Mouse (Mus musculus): Measurements from ENCODE around the gene Vgll4.

Gene Vgll4

DNA sequence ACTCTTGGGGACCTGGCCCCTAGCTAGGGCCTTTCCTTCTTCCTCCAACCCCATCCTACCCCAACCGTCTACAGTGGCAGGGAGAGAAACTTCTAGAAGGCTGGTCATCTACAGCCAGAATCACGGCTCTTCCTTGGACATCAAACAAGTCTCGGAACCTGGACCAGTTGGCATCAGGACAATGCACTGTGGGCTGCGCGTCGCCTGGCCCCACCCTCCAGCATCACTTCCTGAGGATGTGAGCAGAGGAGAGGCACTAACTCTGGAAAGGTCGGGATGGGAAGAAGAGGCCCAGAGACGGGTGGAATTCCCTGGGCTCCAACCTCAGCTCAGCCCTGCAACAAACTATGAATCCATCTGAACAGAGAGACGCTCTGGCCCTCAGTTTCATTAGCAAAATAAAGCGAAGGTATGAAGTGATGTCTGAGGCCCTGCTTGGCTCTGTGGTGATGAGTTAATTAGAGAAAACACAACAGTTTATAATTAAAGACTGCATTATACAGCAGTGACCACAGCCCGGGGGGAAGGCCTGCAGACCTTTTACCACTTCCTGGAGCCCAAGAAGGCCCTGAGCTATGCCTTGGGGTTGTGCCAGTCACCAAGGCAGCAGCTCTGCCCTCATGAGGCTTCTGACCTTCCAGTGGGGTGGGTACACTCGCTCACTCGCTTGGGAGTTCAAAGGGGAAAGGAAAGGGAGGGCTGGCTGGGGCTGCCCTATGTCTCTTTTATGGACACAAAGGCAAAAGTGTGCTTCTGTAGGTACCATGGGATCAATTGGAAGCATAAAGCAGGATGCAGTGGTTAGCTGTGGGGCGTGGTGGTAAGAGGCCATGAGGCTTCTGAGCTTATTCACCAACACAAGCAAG, 51.8 kb downstream of the Vgll4 start:
- DNase-seq (ENCODE audit: low spot score), result no peak

DNA sequence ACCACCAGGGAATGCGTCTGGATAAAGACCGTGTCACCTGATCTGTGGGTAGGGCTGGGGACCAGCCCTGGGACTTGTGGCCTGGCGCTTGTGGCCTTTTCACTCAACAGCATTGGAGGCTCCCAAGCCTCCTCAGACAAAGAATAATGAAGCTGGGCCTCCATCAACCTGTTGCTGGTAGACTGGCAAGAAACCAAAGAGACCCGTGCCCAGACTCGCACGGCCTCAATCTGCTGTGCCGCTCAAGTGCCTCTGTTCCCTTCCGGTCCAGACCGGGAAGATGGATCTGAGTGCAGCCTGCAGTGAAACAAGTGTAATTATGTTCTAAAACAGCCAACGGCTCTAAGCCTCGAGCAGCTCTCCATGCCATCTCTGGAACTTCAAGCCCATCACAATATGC, 52.7 kb downstream of the Vgll4 start:
- DNase-seq (ENCODE audit: low spot score), result no peak

DNA sequence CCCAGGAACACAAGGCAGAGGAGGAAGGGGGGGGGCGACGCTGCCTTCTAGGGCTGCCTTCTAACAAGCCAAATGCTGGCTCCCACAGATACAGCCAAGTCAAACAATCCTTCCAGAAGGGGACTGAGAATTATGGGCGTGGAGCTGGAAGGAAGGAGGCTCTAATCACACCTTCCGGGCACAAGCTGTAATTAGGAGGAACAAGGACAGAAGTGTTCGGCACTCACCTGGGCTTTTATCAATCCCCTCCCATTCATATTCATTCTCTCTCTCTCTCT, 53.1 kb downstream of the Vgll4 start:
- DNase-seq (ENCODE audit: low spot score), result no peak

DNA sequence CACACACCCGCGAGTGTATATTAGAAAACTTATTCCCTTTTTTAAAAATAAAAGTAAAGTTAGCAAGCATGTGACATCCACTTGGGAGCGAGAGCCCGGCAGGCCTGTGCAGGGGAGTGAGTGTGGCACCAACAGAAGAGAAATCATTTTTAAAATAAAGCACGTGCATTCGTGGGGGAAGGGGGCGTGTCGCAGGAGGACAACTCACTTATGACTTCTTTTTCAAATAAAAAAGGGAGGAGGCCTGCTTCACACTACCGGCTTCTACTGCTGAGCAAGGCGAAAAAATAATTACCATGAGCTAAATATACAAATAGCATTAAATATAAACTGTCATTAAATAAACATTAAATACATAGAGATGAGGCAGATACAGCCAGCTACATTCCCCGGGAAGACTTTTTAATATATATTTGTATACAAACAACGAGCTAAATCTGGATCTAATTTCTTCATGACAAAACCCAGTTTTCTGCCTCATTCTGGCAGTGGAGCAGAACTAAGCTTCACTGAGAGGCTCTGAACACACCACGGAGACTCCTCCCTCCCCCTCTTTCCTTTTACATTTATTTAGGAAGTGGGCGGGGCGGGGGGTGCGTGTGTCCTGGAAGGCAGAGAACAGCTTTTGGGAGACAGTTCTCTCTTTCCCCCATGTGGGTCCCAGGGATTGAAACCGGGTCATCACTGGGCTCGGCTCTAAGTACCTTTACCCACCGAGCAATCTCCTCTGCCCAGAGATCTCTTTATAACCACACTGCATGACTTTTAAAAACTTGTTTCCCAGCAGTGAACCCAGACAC, 53.7 kb downstream of the Vgll4 start:
- DNase-seq (ENCODE audit: low spot score), result no peak

DNA sequence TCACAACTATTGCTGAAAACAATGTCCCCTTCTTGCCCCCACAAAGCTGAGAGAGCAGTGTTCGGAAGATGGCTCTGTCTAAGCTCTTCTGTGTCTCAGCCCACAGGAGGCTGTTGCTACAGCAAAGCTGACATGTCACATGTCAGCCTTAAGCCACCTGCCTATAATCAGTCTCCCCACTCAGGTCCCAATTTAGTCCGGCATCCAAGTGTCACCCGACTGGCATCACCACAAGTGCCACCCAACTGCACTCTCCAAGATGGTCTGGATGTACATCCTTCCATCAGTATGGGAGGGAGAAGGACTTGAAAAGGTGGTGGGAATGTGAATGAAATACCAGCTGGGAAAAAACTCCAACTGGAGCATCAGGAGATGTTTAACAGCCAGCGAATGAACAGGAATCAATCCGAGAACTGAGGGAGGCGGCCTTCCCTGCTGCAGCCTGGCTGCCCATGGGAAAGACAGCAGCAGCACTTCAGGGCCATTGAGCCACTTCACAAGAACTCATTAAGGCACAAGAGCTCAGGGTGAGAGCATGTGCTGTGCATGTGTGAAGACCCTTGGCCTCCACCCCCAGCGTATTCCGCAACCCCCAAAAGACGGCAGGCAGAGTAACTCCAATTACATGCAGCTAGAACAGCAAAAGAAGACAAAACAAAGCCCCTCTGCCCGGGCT, 55.6 kb downstream of the Vgll4 start:
- no peak for DNase-seq (ENCODE audit: low spot score)

DNA sequence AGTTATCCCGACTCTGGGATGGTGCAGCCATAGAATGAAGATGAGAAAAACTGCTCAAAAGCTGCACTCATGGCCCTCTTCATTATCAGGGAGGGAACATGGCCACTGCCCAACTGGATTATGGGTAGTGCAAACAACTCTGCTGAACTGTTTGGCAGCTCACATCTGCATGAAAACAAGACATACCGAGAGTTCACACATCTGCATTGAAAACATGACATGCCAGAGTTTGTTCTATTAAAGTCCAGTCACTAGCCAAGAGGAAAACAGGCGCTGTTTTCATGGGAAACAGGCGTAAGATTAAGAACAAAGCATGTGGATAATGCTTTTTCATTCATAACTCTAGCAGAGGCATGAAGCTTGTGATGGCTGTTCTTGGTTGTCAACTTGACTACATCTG, 56.7 kb downstream of the Vgll4 start:
- no peak for DNase-seq (ENCODE audit: low spot score)

DNA sequence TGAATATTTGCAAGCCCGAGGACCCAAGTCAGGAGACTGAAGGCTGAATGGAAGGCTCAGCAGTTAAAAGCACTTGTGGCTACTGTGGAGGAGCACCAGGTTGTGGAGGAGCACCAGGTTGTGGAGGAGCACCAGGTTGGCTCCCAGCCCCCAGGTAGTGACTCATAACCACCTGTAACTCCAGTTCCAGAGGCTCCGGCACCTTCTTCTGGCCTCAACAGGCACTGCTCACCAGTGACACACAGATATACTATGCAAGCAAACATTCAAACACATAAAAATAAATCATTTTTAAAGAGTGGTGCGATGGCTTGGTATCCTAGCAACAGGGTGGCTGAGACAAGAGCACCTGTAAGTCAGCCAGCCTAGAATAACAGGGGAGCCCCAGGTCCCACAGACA, 58.3 kb downstream of the Vgll4 start:
- DNase-seq (ENCODE audit: low spot score), result no peak

DNA sequence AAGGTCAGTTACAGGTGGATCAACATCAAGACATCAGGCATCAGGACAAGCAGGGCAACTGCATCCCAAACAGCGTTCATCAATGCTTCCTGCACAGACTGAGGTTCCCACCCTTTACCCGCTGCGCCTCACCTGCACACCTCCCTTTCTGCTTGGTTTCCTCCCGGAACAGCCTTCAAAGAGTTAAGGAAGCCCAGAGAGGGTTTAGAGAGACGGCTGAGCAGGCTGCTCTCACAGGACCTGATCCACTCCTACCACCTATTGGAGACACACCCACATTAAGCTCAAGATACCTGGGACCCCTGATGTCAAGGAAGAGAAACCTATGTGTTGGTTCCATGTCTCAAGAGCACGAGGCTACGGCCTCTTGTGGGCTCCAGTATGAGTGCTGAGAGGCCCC, 60.0 kb downstream of the Vgll4 start:
- no peak for DNase-seq (ENCODE audit: low spot score)

DNA sequence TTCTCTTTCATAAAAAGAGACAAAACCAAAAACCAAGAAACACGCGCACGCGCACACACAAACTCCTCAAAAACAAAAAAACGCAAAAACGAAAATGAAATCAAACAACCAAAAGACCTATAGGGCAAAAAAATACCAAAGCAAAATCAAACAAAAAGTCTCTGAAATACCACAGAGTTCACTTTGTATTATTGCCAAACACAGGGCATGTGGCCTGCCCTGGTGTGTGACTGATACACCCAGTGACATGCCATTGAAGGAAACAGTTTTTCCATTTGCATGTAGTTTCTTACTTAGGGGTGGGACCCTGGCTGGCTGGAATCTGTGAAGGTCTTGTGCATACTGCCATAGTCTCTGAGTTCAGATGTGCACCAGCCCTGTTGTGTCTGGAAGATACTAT, 62.3 kb downstream of the Vgll4 start:
- no peak for DNase-seq (ENCODE audit: low spot score)

DNA sequence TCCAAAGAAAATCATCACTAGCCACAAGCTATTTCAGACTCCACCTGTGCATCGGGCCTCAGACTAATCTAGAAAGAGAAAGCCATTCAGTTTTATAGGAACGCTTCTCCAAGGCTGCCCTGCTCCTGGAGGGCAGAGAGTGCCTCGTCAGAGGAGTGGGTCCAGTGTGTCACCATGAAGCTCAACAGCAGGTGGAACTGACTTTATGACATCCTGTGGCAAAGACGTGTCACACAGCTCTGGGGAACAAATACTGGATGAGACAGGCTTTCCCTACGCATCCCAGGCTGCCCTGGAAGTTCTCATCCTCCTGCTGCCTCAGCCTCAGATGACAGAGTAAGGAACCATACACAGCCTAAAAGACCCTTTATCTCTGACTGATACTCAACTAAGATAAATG, 63.6 kb downstream of the Vgll4 start:
- DNase-seq (ENCODE audit: low spot score), result no peak

DNA sequence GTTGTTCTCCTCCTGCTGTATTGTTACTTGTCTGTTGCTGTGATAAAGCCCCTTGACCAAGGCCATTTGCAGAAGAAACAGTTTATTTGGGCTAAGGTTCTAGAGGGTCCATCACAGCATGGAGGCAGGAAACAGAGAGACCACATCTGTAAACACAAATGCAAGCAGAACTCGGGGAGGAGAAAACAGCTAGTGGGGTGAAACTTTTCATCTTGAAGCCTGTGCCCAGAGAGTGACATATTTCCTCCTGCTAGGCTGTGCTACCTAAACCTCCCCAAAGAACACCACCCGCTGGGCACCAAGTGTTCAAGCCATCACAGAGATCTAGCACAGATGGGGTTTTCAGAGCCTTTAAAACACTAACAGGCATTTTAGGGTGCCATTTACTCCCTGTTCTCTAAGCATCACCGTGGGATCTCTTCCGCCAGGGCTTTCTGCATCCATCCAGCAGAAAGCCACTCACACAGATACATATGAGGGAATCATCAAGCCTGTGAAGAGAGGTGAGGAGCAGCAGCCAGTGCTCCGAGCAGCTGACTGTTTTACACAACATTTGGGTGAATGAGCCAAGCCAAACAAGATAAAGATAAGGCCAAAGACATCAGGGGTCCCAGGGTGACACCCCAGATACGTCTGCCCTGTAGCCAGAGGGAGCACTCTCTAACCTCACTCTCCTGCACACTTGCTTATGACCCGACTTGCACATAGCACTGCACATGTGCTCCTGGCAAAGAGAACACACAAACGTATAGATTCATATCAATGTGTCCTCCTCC, 64.4 kb downstream of the Vgll4 start:
- no peak for DNase-seq (ENCODE audit: low spot score)

DNA sequence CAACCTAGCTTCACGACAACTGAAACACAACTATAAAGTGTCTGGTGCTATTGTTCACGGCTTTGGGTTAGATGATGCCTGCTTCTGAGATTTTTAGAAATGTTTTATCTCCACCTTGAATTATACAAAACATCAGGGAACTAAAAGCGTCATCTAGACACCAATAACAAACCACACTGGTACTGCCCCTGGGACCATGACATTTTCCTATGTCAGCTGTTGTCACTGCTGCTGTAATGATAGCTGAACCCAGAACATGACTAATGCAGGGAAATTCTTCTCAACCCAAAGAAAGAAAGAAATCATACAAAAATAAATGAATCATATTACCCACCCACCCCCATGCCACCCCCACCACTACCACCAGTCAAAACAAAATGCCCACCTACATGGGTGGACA, 65.0 kb downstream of the Vgll4 start:
- DNase-seq (ENCODE audit: low spot score), result no peak

DNA sequence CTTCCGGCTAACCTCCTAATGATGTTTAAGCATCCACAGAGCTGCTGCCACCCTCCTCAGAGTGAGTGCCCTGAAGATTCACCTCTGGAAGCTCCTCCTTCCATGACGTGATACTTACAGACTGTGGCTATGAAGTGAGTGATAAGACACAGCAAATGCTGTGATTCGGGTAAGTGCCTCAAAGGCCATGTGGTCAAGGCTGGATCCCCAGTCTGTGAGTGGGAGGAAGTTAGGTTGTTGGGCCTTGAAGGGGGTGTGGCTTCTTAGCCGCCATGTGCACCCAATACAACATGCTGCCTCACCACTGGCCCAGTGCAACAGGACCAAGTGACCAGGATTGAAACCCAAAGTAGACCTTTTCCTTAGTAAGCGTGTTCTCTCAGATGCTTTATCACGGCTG, 65.6 kb downstream of the Vgll4 start:
- no peak for DNase-seq (ENCODE audit: low spot score)

DNA sequence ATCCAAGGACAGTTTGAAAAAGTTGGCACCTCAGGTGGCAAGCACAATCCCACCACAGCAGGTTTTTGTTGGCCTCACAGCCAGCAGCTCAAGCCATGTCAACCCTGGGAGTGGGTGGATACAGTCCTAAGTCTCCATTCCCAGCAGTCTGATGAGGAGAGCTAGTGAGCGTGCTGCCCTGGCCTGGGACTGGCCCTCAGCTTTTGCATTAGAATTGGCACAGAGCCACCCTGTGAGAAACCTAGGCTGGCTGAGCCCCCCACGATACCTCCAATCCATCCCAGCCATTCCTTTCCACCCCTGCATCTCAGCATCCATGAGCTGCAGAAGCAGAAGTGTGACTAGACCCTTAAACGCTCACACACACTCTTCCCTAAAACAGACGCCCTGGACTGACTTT, 67.9 kb downstream of the Vgll4 start:
- DNase-seq (ENCODE audit: low spot score), result no peak

DNA sequence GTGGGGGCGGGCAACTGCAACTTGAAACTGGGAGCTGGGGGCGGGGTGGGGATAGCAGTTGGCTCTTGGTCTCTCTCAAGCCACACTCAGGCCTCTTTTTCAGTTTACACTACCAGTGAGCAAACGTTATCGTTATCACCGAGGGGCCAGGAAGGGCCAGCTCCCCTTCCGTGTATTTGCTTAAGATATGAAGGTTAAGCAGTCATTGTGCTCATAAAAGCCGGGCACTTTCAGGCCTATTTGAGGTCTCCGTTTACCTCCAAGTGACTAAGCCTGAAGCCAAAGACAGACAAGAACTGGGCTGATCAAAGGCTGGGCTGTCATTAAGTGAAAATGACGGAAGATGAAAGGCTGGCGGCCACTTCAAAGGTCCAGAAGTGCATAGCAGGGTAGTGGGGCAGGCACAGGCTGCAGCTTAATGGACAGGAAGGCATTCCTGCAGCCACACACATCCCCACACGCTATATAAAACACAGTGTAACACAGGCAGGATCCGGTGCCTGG, 68.4 kb downstream of the Vgll4 start:
- no peak for DNase-seq (ENCODE audit: low spot score)

DNA sequence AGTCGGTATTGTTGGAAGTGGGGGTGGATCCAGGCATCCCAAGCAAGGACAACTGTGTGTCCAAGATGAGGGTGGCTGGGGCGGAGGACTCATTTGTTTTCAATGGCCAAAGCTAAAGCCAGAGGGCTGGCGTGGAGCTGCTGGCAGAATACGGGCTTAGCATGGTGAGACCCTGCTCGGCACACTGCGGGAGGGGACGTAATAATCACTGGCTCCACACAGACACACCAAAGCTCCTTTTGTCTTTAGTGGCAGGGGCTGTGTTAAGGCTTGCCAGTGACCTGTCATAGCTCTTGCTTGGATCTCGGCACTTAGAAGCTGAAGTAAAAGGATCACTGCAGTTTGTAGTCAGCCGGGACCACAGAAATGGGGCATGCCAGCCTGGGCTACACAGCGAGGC, 69.6 kb downstream of the Vgll4 start:
- no peak for DNase-seq (ENCODE audit: low spot score)

DNA sequence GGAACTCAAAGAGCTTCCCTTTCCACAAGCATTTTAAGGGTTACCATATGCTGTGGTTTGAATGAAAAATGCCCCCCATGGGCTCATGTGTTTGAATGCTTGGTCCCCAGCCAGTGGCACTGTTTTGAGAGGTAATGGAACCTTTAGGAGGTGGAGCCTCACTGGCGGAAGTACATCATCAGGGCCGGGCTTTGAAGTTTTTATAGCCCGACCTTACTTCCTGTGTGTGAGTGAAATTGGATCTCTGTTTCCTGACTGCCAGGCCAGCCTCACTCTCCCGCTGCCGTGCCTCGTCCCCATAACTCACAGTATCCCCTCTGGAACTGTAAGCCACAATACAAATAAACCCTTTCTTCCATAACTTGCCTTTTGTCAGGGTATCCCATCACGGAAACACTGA, 70.1 kb downstream of the Vgll4 start:
- DNase-seq (ENCODE audit: low spot score), result no peak

DNA sequence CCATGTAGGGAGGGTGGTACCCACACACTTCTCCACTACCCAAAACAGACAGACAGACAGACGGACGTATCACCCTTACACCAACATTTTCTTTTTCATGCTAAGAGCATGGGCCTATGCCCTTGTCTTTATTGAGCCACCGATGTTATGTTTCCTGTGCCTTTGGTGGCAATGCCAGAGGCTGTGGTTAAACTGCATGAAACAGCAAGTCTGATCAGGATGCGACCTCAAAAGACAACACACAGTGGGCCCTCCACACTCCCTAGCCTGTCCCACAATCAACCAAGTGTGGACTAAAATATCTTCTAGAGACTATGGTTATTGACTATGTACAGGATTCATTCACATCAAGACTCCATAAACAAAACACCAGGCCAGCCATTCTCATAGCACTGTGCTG, 70.8 kb downstream of the Vgll4 start:
- no peak for DNase-seq (ENCODE audit: low spot score)

DNA sequence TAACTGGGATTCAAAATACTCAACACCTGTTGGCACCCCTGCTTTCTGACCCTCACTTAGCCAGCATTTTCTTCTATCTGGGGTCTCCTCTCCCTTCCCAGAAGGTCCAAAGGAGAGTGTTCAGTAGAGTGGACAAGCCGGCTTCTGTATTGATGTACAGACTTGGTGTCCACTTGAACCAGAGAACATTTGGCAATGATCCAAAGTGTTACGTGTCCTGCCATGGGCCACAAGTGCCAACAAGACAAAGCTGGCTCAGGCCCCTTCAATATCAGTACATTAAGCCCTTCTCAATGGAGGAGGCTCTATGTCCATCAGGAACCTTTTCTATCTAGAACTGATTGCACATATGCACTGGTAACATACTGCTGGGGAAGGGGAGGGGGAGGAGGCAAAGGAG, 73.5 kb downstream of the Vgll4 start:
- no peak for DNase-seq (ENCODE audit: low spot score)

DNA sequence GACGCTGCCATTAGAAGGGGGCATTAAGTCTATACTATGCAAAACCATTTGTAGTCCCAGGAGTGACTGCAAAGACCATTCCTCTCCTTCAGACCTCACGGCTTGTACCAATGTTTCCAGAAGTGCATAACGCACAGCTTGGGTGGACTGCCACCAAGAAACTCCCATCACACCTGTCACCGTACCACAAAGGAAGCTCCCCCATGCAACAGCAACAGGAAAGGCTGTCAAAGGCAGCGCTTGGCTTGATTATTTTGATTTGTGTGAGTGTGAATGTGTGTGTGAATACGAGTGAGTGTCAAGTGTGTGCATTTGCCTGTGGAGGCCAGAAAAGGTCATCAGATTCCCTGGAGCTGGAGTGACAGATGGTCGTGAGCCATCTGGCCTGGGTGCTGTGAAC, 74.6 kb downstream of the Vgll4 start:
- DNase-seq (ENCODE audit: low spot score), result no peak

DNA sequence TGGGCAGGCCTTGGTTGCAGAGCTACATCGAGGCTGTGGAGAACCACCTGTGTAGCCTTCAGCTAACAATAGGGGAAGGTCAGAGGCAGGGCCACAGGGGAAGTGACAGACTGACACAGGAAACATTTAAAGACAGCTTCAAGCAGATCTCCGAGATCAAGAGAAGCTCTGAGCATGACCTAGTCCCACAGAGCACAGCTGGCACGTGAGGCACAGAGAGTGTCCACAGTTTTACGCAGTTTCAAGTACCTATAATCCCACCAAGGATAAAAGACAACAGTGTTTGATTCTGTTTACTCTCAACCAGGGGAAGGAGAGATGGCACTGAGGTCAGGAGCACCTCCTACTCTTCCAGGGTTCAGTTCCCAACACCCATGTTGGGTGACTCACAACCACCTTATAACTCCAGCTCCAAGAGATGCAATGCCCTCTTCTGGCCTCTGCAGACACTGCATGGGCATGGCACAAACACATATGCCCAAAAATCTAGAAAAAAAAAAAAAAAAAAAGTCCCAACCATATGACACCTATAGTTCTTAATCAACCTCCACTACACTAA, 75.2 kb downstream of the Vgll4 start:
- no peak for DNase-seq (ENCODE audit: low spot score)
